Mouse (Mus musculus) testis, postnatal 14 days (tissue): Measurements from ENCODE around the gene Mus81.

ENCODE experiments used
- DNase-seq: peaks from one replicate; pipeline ENCODE4 v3.0.0; 2021; ENCODE audit warnings: low spot score

Gene Mus81

GRCm38 (mm10) chr19:5444954-5445353 is 43.2 kb downstream of the Mus81 start:
- DNase-seq = no peak

- no peak for DNase-seq
Observed at GRCm38 (mm10) chr19:5444371-5444908, 43.8 kb downstream of the Mus81 start.

DNA sequence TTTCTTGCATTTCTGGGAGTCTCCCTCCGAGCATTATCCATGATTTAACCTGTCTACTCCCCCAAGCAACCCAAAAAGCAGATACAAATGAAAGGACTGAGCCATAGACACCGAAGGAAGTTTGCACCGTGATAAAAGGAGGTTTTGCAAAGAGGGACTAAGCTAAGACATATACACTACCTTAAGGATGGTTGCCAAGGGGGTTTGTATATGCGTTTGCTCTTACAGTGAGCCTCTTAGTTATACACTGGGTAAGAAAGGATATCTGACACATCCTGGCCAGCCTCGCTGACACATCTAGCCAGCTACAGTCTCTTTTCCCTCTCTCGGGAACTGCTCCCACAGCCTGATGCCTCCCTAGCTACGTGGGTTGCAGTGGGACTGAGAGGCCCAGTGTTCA is 54.3 kb downstream of the Mus81 start:
- no peak for DNase-seq

GRCm38 (mm10) chr19:5432992-5433852 is 55.0 kb downstream of the Mus81 start:
- peak; percentile 53 for DNase-seq
